In the genomic region with DNA sequence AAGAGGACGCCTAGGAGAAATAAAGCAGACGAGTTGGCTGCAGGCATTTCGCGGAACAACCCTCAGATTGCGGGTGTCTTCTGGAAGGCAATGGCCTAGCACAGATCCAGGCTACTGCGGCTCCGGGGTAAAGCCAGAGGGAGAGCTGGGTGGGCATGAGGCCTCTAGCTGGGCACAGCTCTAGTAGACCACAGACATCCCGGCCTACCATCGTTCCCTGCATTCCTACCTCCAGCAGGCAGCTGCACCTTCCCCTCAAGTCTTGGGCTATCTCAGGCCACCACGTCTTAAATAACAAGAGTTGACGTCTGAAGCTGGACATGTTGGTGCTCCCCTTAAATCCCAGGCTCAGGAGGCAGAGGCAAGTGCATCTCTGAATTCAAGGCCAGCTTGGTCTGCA, we compare ENCODE assay signal across 31 mouse cellular contexts. TPM values are rescaled to one million over a fixed set of nuclear protein-coding genes. Genes with fewer than 3 reads are reported as not detected.
DNase-seq lines count a peak whose midpoint lies in the region; ATAC-seq and TF ChIP-seq lines count a peak whose summit lies in the region.
"Had no signal": no experiment of that assay in that cellular context is flagged by ENCODE, and none has a peak within 500 bp of the region (broad histone marks: within the 10 kb centered on the region; RNA-seq: fewer than 3 reads in every experiment).

No protein-coding gene starts in this region.

- no peak overlapping the region for H3K9ac ChIP-seq in liver, postnatal 0 days (replicated peaks)
- H3K9ac ChIP-seq: forebrain, embryonic 13.5 days; hindbrain, embryonic 14.5 days had no signal

- no peak for ATAC-seq in liver, postnatal 0 days
- ATAC-seq: forebrain, embryonic 13.5 days; forebrain, embryonic 16.5 days; hindbrain, postnatal 0 days; inflammation-experienced regulatory T-cells, adult 6 months had no signal

- no peak overlapping the region for H3K27ac ChIP-seq in liver, postnatal 0 days (ENCODE audit: low read depth)
- H3K27ac ChIP-seq: forebrain, embryonic 10.5 days; forebrain, embryonic 13.5 days; heart, adult 2 months; hindbrain, embryonic 14.5 days; hindbrain, postnatal 0 days had no signal

- H3K4me3 ChIP-seq in liver, postnatal 0 days (ENCODE audit: low read depth, low read length), result no peak overlapping the region
- H3K4me3 ChIP-seq: forebrain, embryonic 10.5 days; forebrain, embryonic 13.5 days; heart, adult 2 months had no signal

- TF ChIP-seq CTCF in liver, postnatal 0 days (IDR thresholded peaks at IDR 0.05; ENCODE audit: low read depth), result no peak

- no peak for TF ChIP-seq EP300 in liver, postnatal 0 days (IDR thresholded peaks at IDR 0.05; ENCODE audit: low read depth)

- WGBS in liver, postnatal 0 days (ENCODE audit: insufficient replicate concordance), result 84% methylated on average over 11 of the region's 11 CpGs

- 0 out of 2 replicates have a peak, but pooled peaks cover 3% of the 10 kb centered on the region for H3K4me1 ChIP-seq in liver, postnatal 0 days (ENCODE audit: insufficient read depth)
- H3K4me1 ChIP-seq: forebrain, embryonic 10.5 days had no signal

- DNase-seq in gastrocnemius, postnatal 25 days, result peak; percentile 1
- DNase-seq in gastrocnemius, postnatal 14 days, result no peak
- peak; percentile 9 for DNase-seq in liver, postnatal 0 days
- no peak for DNase-seq in liver
- peak; percentile 25 for DNase-seq in thymus, postnatal 14 days
- DNase-seq in thymus, adult 18-20 months, result no peak
- DNase-seq in thymus, postnatal 4 days, result peak; percentile 39
- DNase-seq: cerebellum, adult 18-20 months; cerebellum, adult 9-10 months had no signal

- intact Hi-C loops in gastrocnemius, postnatal 14 days (cut with DNase I; ENCODE audit: low total_unique reads), result loop anchor here (5.0 kb wide), 1 partner anchor 80 kb away; no protein-coding TSS in a partner anchor

- H3K27me3 ChIP-seq in liver, postnatal 0 days (ENCODE audit: insufficient read depth, low read length), result no peaks in the 10 kb centered on the region
- H3K27me3 ChIP-seq: forebrain, embryonic 13.5 days; Patski had no signal

- no peak overlapping the region for H3K4me2 ChIP-seq in liver, postnatal 0 days (ENCODE audit: low read depth, low read length)
- H3K4me2 ChIP-seq: forebrain, embryonic 13.5 days; heart, embryonic 11.5 days; hindbrain, embryonic 14.5 days had no signal

- no peaks in the 10 kb centered on the region for H3K9me3 ChIP-seq in liver, postnatal 0 days (ENCODE audit: low read length)
- H3K9me3 ChIP-seq: forebrain, embryonic 10.5 days; forebrain, embryonic 13.5 days; G1E had no signal

- no peaks in the 10 kb centered on the region for H3K36me3 ChIP-seq in liver, postnatal 0 days (replicated peaks; ENCODE audit: insufficient read depth, low read length)
- H3K36me3 ChIP-seq: G1E had no signal

RNA-seq across cellular contexts. Expression of gene Tcf7, which starts 20.5 kb away (rescaled TPM):
- total RNA-seq in gastrocnemius, postnatal 25 days (2021), result 1 to 10 TPM in 1 of 2 experiments, under 1 TPM in 1; 0.36 to 1.0 TPM
- total RNA-seq in gastrocnemius, postnatal 14 days (2021), result 1 to 10 TPM; 1.9 to 2.0 TPM
- 1.4 and 1.5 TPM in 2 replicates for polyA plus RNA-seq in liver, postnatal 0 days (2015; fragmentation: Nextera tagmentation; extraction: Ambion mirVana)
- total RNA-seq: G1E had no signal
- polyA plus RNA-seq: G1E had no signal

RNA-seq across cellular contexts. Expression of gene Skp1a, which starts 30.5 kb away (rescaled TPM):
- total RNA-seq in gastrocnemius, postnatal 25 days (2021), result 100 to 1,000 TPM; 255 to 270 TPM
- 100 to 1,000 TPM; 244 to 247 TPM for total RNA-seq in gastrocnemius, postnatal 14 days (2021)
- polyA plus RNA-seq in liver, postnatal 0 days (2015; fragmentation: Nextera tagmentation; extraction: Ambion mirVana), result 289 and 296 TPM in 2 replicates

RNA-seq across cellular contexts. Expression of gene Olfr1371, which starts 48.6 kb away (rescaled TPM):
- not detected for total RNA-seq in gastrocnemius, postnatal 25 days (2021)
- total RNA-seq in gastrocnemius, postnatal 14 days (2021), result not detected
- not detected in 2 replicates for polyA plus RNA-seq in liver, postnatal 0 days (2015; fragmentation: Nextera tagmentation; extraction: Ambion mirVana)
- total RNA-seq: adrenal gland, adult 18-20 months; adrenal gland, postnatal 10 days; adrenal gland, postnatal 36 days; CH12.LX; gastrocnemius, adult 18-20 months; gastrocnemius, postnatal 10 days; heart, adult 2 months; heart, postnatal 4 days; hindbrain, postnatal 0 days had no signal
- polyA plus RNA-seq: embryonic facial prominence, embryonic 14.5 days; forebrain, embryonic 10.5 days; forebrain, embryonic 13.5 days; forebrain, embryonic 16.5 days; G1E; gonadal fat pad, adult 2 months; heart, adult 2 months; heart, embryonic 11.5 days; heart, embryonic 14.5 days; heart, postnatal 0 days; hindbrain, embryonic 11.5 days; hindbrain, embryonic 14.5 days; hindbrain, postnatal 0 days; inflammation-experienced regulatory T-cells, adult 6 months; Patski had no signal

Comparison
In these comparisons a context has a peak if more than half of its experiments do, and no peak if none do; other contexts are left out.
1. DNase-seq: peak in gastrocnemius, postnatal 25 days (single experiment), liver, postnatal 0 days (single experiment), thymus, postnatal 14 days (single experiment) and thymus, postnatal 4 days (single experiment); none in gastrocnemius, postnatal 14 days (single experiment), liver (single experiment) and thymus, adult 18-20 months (0 of 2).